Mouse (Mus musculus) left cerebral cortex, postnatal 14 days (tissue): ENCODE measurements around the gene Dscam. TPM values are rescaled to one million over a fixed set of nuclear protein-coding genes. Genes with fewer than 3 reads are reported as not detected.

Source experiments
- DNase-seq, 2 experiments: peaks; one replicate each; pipeline ENCODE4 v3.0.0; 2021 to 2022; ENCODE audit warnings: low spot score in 2 of 2, mixed read lengths in 1 of 2
- intact Hi-C: fragments of 180-260 bp; cut with DNase I; formaldehyde crosslinking; loops from one replicate; pipeline ENCODE4 v1.15.1; 2025
- total RNA-seq, 2 experiments: library from RNA; stranded (reverse); gene quantifications; 2 replicates each; pipeline ENCODE4 v1.2.3; 2021

Dscam gene
- total RNA-seq, 2 experiments from 2014 or later: 42.4 to 48.2 TPM

GRCm38 (mm10) chr16:96754971-96755504, 415.5 kb downstream of the Dscam start:
- DNase-seq: peak in 1 of 2 experiments; percentile 25
- intact Hi-C loops: no loop called here

- no peak for DNase-seq
- intact Hi-C loops: no loop called here
These were observed 416.2 kb downstream of the Dscam start for GRCm38 (mm10) chr16:96754381-96754780.

DNA sequence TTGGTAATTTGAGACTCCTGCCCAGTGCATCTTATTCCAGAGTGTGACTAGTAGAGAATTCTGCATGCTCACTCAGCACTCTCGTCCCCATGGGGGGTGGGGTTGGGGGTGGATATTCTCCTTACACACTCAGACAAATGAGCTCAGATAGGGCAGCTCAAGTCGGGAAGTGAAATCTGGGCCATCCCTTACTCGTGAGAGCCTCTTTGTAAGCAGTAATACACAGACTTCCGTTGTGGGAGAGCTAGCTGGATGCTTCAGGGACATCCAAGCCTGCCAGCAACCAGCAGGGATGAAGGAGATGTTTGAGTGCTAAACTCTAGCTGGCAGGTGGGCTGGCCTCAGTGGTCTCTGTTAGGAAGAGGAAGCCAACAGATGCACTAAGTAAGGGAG, 416.8 kb downstream of the Dscam start:
- intact Hi-C loops: no loop called here

DNA sequence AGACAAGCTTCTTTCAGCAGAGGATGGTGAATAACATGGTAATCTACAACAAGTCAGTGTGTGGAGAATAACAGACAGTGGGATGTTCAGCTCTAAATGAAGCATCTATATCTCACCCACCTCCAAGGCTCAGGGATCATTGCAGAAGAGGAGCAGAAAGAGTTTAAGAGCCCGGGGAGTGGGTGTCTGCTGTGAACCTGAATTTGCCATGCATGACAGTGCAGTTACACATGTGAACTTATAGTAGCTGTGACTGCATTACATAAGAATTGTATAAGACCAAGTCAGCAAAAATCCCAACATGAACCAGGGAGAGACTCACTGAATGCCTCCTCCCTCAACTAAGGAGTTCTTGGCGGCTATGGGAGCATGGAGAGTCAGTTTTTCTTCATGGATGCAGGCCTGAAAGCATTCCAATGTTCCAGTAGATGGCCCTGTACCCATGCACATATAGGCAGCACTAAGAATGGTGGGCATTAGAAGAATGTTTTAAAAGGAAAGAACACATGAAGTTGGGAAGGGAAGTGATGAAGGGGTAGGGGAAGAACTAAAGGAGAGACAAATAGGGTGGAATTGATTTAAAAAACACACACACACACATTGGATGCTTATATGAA, 417.3 kb downstream of the Dscam start:
- DNase-seq: peak in 1 of 2 experiments; percentile 28
- intact Hi-C loops: no loop called here

More for the DNA sequence above, 416.8 kb downstream of the Dscam start:
- peak; percentile 58 to 74 for DNase-seq

- intact Hi-C loops: no loop called here
These were observed 427.9 kb downstream of the Dscam start for GRCm38 (mm10) chr16:96742475-96743255.

GRCm38 (mm10) chr16:96741336-96741735, 429.2 kb downstream of the Dscam start:
- intact Hi-C loops: no loop called here
- no peak for DNase-seq

More at GRCm38 (mm10) chr16:96742475-96743255, 427.9 kb downstream of the Dscam start:
- no peak for DNase-seq

DNA sequence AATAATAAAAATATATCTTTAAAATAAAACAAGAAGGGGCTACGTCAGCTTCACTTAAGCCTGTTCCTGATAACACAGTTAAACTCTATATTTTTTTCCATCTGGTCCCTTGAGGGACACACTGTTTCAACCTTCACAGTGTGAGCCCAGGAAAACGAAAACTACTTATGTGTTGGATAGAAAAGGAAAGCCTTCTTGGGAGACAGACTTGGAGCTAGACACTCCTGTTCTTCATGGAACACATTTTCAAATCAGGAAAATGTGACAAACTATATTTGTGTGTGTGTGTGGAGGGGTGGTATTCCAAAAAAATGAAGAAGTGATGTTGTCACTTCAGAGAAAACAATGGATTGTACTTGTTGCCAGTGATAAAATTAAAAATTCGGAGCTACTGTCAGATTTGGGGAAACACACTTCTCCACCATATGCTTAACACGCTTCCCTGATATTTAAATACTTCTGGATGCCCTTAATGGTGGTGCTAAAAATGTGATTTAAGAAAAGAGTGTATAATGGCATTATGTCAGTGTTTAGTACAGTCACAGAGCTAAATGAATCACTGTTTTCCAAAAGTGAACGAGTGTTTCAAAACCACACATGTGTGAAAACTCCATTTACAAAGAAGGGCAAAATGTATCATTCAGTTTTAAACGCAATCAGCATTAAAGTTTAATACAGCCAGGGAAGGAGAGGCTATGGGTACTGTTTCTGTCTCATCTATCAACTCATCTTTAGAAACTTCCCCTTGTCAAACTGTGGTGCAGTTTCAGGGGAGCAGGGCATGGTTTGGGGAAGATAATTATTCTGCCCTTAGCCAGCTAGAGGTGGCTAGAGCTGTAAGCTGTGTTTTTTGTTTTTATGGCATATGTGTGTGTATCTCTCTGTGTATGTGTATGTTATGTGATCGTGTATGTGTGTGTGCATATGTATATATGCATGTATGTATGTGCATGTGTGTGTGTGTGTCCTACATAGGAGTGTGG, 430.2 kb downstream of the Dscam start:
- intact Hi-C loops: no loop called here
- DNase-seq: no peak

- intact Hi-C loops: no loop called here
- no peak for DNase-seq
These were observed 434.1 kb downstream of the Dscam start for GRCm38 (mm10) chr16:96736501-96736900.

- no peak for DNase-seq
- intact Hi-C loops: no loop called here
These were observed 439.7 kb downstream of the Dscam start for GRCm38 (mm10) chr16:96730881-96731280.

DNA sequence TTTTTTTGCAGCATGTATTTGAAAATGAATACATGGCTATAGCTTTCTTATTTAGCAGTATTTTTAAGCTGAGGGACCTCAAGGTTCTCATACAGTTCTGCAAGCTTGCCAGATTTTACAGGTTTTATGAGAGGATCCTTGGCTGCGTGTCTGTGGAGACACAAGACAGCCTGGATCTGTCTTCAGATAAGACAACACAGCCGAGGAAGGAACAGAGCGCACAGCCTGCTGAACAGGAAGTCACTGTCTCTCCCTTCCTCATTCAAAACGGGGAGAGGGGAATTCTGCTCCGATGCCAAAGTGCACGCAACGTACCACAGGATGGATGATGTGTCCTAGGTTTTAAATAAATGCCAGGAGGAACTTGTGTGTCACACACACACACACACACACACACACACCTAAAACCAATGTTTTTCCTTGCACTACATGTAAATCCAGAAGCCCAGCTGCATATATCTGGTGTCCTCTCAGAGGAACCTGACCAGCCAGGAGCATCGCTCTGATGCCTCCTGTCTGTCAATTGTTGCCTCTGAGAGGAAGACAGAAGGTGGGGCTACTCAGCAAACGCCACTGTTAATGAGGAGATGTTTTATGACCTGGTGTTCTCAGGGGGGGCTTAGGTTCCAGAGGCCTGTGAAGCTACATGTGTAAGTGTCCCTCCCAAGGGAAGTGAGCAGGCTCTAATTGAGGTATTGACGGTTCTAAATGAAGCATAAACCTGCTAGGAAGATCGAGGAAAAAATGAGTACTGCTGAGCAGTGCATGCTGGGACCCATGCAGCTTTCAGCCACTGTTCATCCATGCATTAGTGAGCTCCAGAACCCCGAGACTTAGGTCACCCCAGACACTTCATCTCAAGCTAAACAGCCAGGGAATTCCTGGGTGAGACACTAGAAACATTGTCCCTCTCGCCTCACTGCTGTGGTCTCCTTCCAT, 442.4 kb downstream of the Dscam start:
- intact Hi-C loops: no loop called here
- peak; percentile 19 to 31 for DNase-seq

DNA sequence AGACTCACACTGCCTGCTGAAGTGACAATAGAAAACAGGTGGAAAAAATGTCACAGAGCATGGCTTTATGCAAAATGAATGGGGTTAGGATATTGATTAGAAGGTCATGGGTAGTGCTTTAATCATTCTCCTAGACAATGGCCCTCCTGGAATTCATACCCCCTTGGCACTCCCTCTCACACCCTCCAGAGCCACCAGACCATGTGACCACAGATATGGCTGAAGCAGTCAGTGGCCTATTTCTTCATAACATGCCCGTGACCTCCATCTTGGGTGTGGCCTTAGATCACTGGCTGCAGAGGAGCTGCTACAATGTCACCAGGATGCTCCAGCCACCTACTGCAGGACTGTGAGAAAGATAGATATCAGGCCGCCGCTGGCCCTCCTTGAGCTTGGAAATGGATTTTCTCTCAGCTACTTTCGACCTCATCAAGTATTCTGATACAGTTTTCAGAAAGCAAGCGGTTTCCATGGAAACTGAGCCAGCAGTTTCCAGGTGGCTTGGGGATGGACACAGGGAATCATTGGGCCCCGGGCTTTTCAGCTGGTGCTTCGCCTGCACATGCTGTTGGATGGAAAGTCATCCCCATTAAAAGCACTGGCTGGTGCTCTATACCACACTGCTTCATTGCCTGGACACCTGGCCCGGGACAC, 445.4 kb downstream of the Dscam start:
- peak; percentile 30 to 35 for DNase-seq
- intact Hi-C loops: no loop called here

DNA sequence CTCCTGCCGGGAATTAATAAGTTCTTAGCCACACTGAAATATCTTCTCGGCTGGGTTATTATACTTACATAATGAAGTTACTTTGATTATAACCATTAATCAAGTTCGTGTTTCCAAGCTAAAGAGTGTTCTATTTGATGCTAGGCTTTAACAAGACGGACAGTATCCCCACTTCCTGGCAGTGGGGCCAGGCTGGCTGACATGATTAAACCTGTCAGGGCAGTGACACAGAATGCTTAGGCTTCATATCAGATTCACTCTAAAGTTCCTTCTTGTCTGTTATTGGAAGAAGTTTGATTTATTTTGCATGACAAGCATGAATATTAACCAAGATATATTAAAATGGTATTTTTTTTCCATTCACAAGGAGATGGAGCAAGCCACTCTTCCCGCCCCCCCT, 446.0 kb downstream of the Dscam start:
- intact Hi-C loops: no loop called here
- DNase-seq: no peak

GRCm38 (mm10) chr16:96724123-96724522, 446.4 kb downstream of the Dscam start:
- no peak for DNase-seq
- intact Hi-C loops: no loop called here

- intact Hi-C loops: no loop called here
- DNase-seq: no peak
These were observed 447.4 kb downstream of the Dscam start for GRCm38 (mm10) chr16:96723066-96723669.

GRCm38 (mm10) chr16:96722135-96722534, 448.4 kb downstream of the Dscam start:
- intact Hi-C loops: no loop called here

GRCm38 (mm10) chr16:96721241-96721640, 449.3 kb downstream of the Dscam start:
- intact Hi-C loops: no loop called here
- no peak for DNase-seq

More at GRCm38 (mm10) chr16:96722135-96722534, 448.4 kb downstream of the Dscam start:
- DNase-seq: no peak

- intact Hi-C loops: no loop called here
- DNase-seq: no peak
These were observed 449.9 kb downstream of the Dscam start for GRCm38 (mm10) chr16:96720666-96721065.

DNA sequence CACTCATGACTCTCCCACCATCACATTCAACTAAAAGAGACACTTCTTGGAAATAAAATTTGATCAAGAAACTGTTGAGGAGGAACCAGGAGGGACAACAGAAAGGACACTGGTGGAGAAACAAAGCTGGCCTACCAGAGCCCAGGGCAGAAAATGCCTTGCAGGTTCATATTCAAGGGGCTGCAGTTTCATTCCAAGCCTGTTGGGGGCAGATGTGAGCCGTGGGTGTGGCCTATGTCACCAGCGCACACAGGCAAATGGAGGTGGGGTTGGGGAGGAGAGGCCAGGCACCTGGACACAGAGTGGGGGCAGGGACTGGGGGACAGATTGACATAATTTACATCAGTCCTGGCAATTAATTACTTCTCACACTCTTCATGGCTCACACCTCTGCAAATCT, 452.3 kb downstream of the Dscam start:
- DNase-seq: no peak
- intact Hi-C loops: no loop called here
